Mouse (Mus musculus) heart, embryonic 14.5 days (tissue): ENCODE measurements around the gene Kifap3. TPM values are rescaled to one million over a fixed set of nuclear protein-coding genes. Genes with fewer than 3 reads are reported as not detected.

Experiments used
- ATAC-seq: fragments of 200-750 bp; cut with Nextera tagmentation; 2 replicates; pipeline ENCODE4 v1.8.0; 2017; ENCODE audit warnings: low read depth, moderate TSS enrichment; ENCODE audit not compliant: insufficient number of reproducible peaks, insufficient read depth, low FRiP score
- H3K27ac ChIP-seq, 2 experiments: fragments of 200-500 bp in 1 of 2; fragments of 300-500 bp in 1 of 2; sonication (generic) in 1 of 2; replicated peaks in 1 of 2; 2 replicates each; pipeline ENCODE4 v1.5.1; 2012 to 2014; ENCODE audit warnings: low read depth in 2 of 2, low read length in 2 of 2, control low read depth in 1 of 2, mild to moderate bottlenecking in 1 of 2, mixed read lengths in 1 of 2; ENCODE audit not compliant: control insufficient read depth in 1 of 2, insufficient read depth in 1 of 2
- H3K27me3 ChIP-seq: fragments of 300-500 bp; sonication (generic); 2 replicates; pipeline ENCODE4 v1.6.1; 2014; ENCODE audit warnings: mild to moderate bottlenecking, low read length, control low read depth; ENCODE audit not compliant: control insufficient read depth, insufficient read depth
- H3K36me3 ChIP-seq: fragments of 300-500 bp; sonication (generic); 2 replicates; pipeline ENCODE4 v1.6.1; 2014; ENCODE audit warnings: mild to moderate bottlenecking, control low read depth, low read length, mixed read lengths; ENCODE audit not compliant: control insufficient read depth, insufficient read depth
- H3K4me1 ChIP-seq, 2 experiments: fragments of 200-500 bp in 1 of 2; fragments of 300-500 bp in 1 of 2; sonication (generic) in 1 of 2; 2 replicates each; pipeline ENCODE4 v1.6.1; 2012 to 2014; ENCODE audit warnings: low read length in 2 of 2, control low read depth in 1 of 2, mixed read lengths in 1 of 2; ENCODE audit not compliant: control insufficient read depth in 2 of 2, insufficient read depth in 2 of 2
- H3K4me2 ChIP-seq: fragments of 300-500 bp; sonication (generic); 2 replicates; pipeline ENCODE4 v1.6.1; 2014; ENCODE audit warnings: mild to moderate bottlenecking, low read length
- H3K4me3 ChIP-seq, 2 experiments: fragments of 200-500 bp in 1 of 2; fragments of 300-500 bp in 1 of 2; sonication (generic) in 1 of 2; 2 replicates each; pipeline ENCODE4 v1.5.1; 2012 to 2014; ENCODE audit warnings: low read length in 2 of 2, mild to moderate bottlenecking in 2 of 2, control low read depth in 1 of 2, low read depth in 1 of 2, moderate library complexity in 1 of 2; ENCODE audit not compliant: control insufficient read depth in 1 of 2, insufficient read depth in 1 of 2
- H3K9ac ChIP-seq: fragments of 300-500 bp; sonication (generic); 2 replicates; pipeline ENCODE4 v1.6.1; 2014; ENCODE audit warnings: mild to moderate bottlenecking, low read length
- H3K9me3 ChIP-seq: fragments of 300-500 bp; sonication (generic); 2 replicates; pipeline ENCODE4 v1.6.1; 2016; ENCODE audit warnings: low read length, control low read depth; ENCODE audit not compliant: control insufficient read depth
- WGBS: fragments of 180-500 bp; shearing (Covaris S2); extraction: QIAGEN DNeasy Blood & Tissue Kit; methylation state at CpG from one replicate; pipeline ENCODE4 v1.1.7; 2014; 5-methylcytosine and 5-hydroxymethylcytosine counted together
- polyA plus RNA-seq: library from polyadenylated mRNA; unstranded; fragments of >200 nt; fragmentation: Nextera tagmentation; extraction: Ambion mirVana; gene quantifications from 2 replicates; pipeline ENCODE4 v1.2.1, GENCODE M21; 2014

Gene Kifap3
- polyA plus RNA-seq, 1 experiment from 2014 or later: 25.7 TPM

DNA sequence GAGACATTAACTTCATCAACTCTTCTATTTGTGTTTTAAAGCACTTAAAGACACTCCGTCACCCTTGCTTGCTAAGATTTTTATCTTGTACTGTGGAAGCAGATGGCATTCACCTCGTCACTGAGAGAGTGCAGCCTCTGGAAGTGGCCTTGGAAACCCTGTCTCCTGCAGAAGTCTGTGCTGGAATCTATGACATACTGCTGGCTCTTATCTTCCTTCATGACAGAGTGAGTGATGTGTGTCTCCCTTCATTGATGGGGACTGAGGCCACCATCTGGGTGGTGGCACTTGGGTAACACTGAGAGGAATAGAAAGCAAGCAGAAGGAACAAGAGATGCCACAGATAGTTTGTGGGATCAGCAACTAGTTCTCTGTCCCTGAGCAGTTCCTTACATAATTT, 155.2 kb downstream of the Kifap3 start:
- Histone ChIP-seq H3K9ac (no peak overlapping the region), H3K36me3 (peaks cover 64% of the 10 kb centered on the region), H3K27me3 (no peaks in the 10 kb centered on the region), H3K4me3 (no peak overlapping the region), H3K27ac (no peak overlapping the region), H3K9me3 (no peaks in the 10 kb centered on the region), H3K4me1 (peaks cover 3 to 14% of the 10 kb centered on the region in 2 experiments), H3K4me2 (no peak overlapping the region)
- ATAC-seq: no peak
- 51% methylated on average over 2 of the region's 2 CpGs for WGBS

DNA sequence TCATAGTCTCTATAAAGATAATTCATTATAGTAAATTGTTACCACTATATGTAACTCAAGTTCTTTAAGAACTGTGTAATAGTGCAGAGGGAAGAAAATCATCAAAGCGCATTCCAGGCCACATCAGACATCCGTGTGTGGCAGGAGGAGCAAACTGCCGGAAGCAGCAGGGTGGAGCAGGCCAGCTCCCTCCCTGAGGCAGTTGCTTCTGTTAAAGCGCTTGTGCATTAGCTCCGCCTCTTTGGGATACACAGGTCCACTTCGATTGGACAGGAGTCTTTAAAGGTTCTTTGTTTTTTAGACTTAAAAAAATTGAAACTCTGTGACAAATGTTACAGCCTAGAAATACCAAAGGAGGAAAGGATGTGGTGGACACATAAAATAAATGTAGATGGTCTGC, 162.7 kb downstream of the Kifap3 start:
- H3K36me3 ChIP-seq: peaks cover 95% of the 10 kb centered on the region
- no peaks in the 10 kb centered on the region for H3K4me1 ChIP-seq
- H3K9ac ChIP-seq: no peak overlapping the region
- no peaks in the 10 kb centered on the region for H3K9me3 ChIP-seq
- no peak overlapping the region for H3K4me3 ChIP-seq
- H3K27me3 ChIP-seq: no peaks in the 10 kb centered on the region
- 77% methylated on average over 6 of the region's 6 CpGs for WGBS
- no peak for ATAC-seq
- no peak overlapping the region for H3K27ac ChIP-seq
- H3K4me2 ChIP-seq: no peak overlapping the region

DNA sequence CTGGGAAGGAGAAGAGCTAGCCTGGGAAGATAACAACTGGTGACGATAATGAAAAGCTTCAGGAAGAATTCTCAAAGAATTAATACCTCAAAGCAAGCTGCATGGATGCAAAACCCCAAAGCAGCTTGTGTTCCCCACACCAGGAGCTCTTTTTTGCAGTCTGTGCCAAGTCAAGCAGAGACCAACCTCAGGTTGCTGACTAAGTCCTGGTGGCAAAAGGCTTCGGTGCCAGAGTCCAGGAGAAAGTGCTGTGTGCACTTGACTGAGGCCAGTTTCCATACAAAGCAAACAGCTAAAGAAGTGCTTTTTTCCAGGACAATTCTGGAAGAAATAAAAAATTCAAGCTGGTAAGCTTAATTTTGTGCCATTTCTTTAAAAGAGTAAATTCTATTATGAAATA, 174.0 kb downstream of the Kifap3 start:
- Histone ChIP-seq H3K36me3 (peaks cover 98% of the 10 kb centered on the region), H3K4me3 (no peak overlapping the region), H3K27me3 (no peaks in the 10 kb centered on the region), H3K4me2 (no peak overlapping the region), H3K9me3 (no peaks in the 10 kb centered on the region), H3K9ac (no peak overlapping the region), H3K27ac (no peak overlapping the region), H3K4me1 (no peaks in the 10 kb centered on the region)
- no peak for ATAC-seq
- 79% methylated on average over 2 of the region's 2 CpGs for WGBS

DNA sequence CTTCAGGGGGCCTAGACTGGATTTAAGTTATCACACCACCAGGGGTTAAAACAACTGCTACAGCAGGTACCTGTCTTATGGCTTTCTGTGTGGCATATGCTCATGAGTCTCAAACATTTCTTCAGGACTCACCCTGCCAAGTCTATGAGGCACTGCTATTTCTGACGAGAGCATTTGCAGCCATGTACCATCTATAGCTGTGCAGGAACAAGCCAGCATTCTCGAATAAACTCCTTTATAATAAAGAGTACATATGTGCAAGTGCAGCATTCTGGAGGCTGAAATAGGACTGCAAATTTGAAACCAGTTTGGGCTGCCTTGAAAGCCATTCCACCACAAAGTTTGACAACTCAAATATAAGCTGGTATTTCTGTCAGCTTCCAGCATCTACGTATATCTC, 178.7 kb downstream of the Kifap3 start:
- no peak overlapping the region for H3K9ac ChIP-seq
- no peak overlapping the region for H3K27ac ChIP-seq

DNA sequence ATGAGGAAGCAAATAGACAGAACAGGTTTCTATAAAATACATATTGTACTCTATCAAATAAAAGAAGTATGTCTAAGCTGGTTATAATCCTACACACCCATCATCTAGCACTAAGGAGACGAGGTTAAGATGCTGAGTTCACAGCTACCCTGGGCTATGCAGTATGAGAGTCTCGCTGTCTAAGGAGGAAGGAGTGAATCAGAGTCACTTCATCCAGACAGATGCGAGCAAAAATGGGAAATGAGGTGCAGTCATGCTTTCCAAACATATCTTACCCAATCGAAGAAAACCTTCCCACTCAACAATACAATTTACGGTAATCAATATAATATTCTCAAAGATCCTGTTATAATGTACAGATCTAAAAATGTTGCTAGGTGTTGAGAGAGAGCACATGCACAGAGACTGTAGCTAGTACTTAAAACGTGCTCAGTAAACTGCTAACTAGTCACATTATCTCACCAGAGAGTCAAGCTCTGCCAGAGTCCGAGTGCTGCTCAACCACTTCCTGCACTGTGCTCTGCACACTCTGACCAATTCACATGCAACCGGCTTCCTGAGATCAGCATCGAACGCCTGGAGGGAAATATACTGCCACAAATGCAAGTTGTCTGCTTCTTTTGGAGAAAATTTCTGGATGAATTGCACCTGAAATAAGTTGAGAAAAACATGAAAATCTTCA, 184.8 kb downstream of the Kifap3 start:
- Histone ChIP-seq H3K9ac (no peak overlapping the region), H3K4me2 (no peak overlapping the region), H3K27ac (no peak overlapping the region), H3K4me1 (no peaks in the 10 kb centered on the region), H3K4me3 (no peak overlapping the region), H3K36me3 (peaks cover 38% of the 10 kb centered on the region), H3K9me3 (no peaks in the 10 kb centered on the region), H3K27me3 (no peaks in the 10 kb centered on the region)
- no peak for ATAC-seq
- 84% methylated on average over 10 of the region's 10 CpGs for WGBS

More for the DNA sequence above, 178.7 kb downstream of the Kifap3 start:
- 81% methylated on average over 3 of the region's 3 CpGs for WGBS
- no peaks in the 10 kb centered on the region for H3K9me3 ChIP-seq
- H3K4me3 ChIP-seq: no peak overlapping the region
- no peak overlapping the region for H3K4me2 ChIP-seq
- ATAC-seq: no peak
- H3K36me3 ChIP-seq: peaks cover 75% of the 10 kb centered on the region
- no peaks in the 10 kb centered on the region for H3K27me3 ChIP-seq
- no peaks in the 10 kb centered on the region for H3K4me1 ChIP-seq

Other genes starting within 250 kb of the Kifap3 start
- 0.18 TPM in 1 of 2 replicates, not detected in the other for gene Mettl11b, start 54.4 kb upstream of the Kifap3 start, polyA plus RNA-seq
- gene Scyl3, start 149.5 kb downstream of the Kifap3 start, polyA plus RNA-seq: 10.9 and 13.2 TPM in 2 replicates
- 13.6 and 14.3 TPM in 2 replicates for gene BC055324, start 215.2 kb downstream of the Kifap3 start, polyA plus RNA-seq
- gene Mettl18, start 215.3 kb downstream of the Kifap3 start, polyA plus RNA-seq: 6.0 and 6.3 TPM in 2 replicates